Mouse (Mus musculus): ENCODE data around the gene B3gat1.

B3gat1 gene

GRCm38 (mm10) chr9:26733206-26733891, at the start of gene B3gat1:
B3gat1 (plus strand) TSS chr9:26733728.
- DNase-seq: peak; percentile 54

- DNase-seq: no peak
Measured at GRCm38 (mm10) chr9:26689171-26689570, 44.4 kb upstream of the B3gat1 start.

GRCm38 (mm10) chr9:26689956-26690698, 43.4 kb upstream of the B3gat1 start:
- DNase-seq: no peak

- DNase-seq: no peak
Measured at GRCm38 (mm10) chr9:26692641-26693040, 40.9 kb upstream of the B3gat1 start.

GRCm38 (mm10) chr9:26694656-26695055, 38.9 kb upstream of the B3gat1 start:
- DNase-seq: no peak

- DNase-seq: peak; percentile 34
Measured at GRCm38 (mm10) chr9:26695178-26695577, 38.4 kb upstream of the B3gat1 start.

- DNase-seq: no peak
Measured at GRCm38 (mm10) chr9:26698286-26698685, 35.2 kb upstream of the B3gat1 start.

- peak; percentile 48 for DNase-seq
Measured at GRCm38 (mm10) chr9:26700329-26700728, 33.2 kb upstream of the B3gat1 start.

- no peak for DNase-seq
Measured at GRCm38 (mm10) chr9:26718388-26718787, 15.1 kb upstream of the B3gat1 start.

- no peak for DNase-seq
Measured at GRCm38 (mm10) chr9:26721771-26722170, 11.8 kb upstream of the B3gat1 start.

GRCm38 (mm10) chr9:26725709-26726108, 7.8 kb upstream of the B3gat1 start:
- no peak for DNase-seq

- no peak for DNase-seq
Measured at GRCm38 (mm10) chr9:26727445-26727844, 6.1 kb upstream of the B3gat1 start.

GRCm38 (mm10) chr9:26728556-26728955, 5.0 kb upstream of the B3gat1 start:
- DNase-seq: no peak

- DNase-seq: no peak
Measured at GRCm38 (mm10) chr9:26733986-26734385, 458 bp downstream of the B3gat1 start.

- no peak for DNase-seq
Measured at GRCm38 (mm10) chr9:26737116-26737515, 3.6 kb downstream of the B3gat1 start.

GRCm38 (mm10) chr9:26742817-26743216, 9.3 kb downstream of the B3gat1 start:
- peak; percentile 79 for DNase-seq

GRCm38 (mm10) chr9:26747121-26747520, 13.6 kb downstream of the B3gat1 start:
- no peak for DNase-seq

GRCm38 (mm10) chr9:26748893-26749292, 15.4 kb downstream of the B3gat1 start:
- no peak for DNase-seq

GRCm38 (mm10) chr9:26760081-26760480, 26.6 kb downstream of the B3gat1 start:
- DNase-seq: peak; percentile 80

- DNase-seq: no peak
Measured at GRCm38 (mm10) chr9:26760576-26760975, 27.0 kb downstream of the B3gat1 start.

GRCm38 (mm10) chr9:26762477-26762876, 28.9 kb downstream of the B3gat1 start:
- no peak for DNase-seq

- no peak for DNase-seq
Measured at GRCm38 (mm10) chr9:26768181-26768580, 34.7 kb downstream of the B3gat1 start.

GRCm38 (mm10) chr9:26775700-26776099, 42.2 kb downstream of the B3gat1 start:
- DNase-seq: no peak

Data from right cerebral cortex, adult 18-20 months (tissue).